Mouse (Mus musculus) CH12.LX (cell line): ENCODE measurements at regions not wholly inside any gene's neighbourhood (a gene's known extent, or its start where the extent isn't known, plus 50 kb on each side); places are given as distances from the start of the nearest gene placed in this dataset.

Experiments used
- DNase-seq: peaks from one replicate; pipeline ENCODE4 v3.0.0-alpha.2; 2013; ENCODE audit errors: extremely low read depth
- H3K27ac ChIP-seq: 2 replicates; pipeline ENCODE4 v1.5.1; 2012; ENCODE audit warnings: low read depth, mild to moderate bottlenecking, control low read depth, moderate library complexity; ENCODE audit not compliant: insufficient read depth
- H3K27me3 ChIP-seq: replicated peaks from 2 replicates; pipeline ENCODE3; 2012; ENCODE audit warnings: inconsistent platforms
- H3K36me3 ChIP-seq, 2 experiments: replicated peaks in 1 of 2; 2 replicates each; pipeline versions ENCODE3 to v1.6.1; 2012; ENCODE audit warnings: inconsistent platforms in 1 of 2, low read length in 1 of 2, mild to moderate bottlenecking in 1 of 2, mixed read lengths in 1 of 2, moderate library complexity in 1 of 2; ENCODE audit not compliant: control insufficient read depth in 1 of 2, insufficient read depth in 1 of 2
- H3K4me1 ChIP-seq, 2 experiments: 2 replicates each; pipeline ENCODE4 v1.6.1; 2012; ENCODE audit warnings: inconsistent platforms in 1 of 2, moderate library complexity in 1 of 2; ENCODE audit not compliant: insufficient read depth in 2 of 2, control insufficient read depth in 1 of 2
- H3K4me2 ChIP-seq: 2 replicates; pipeline ENCODE4 v1.6.1; 2012; ENCODE audit warnings: low read depth, mild to moderate bottlenecking, control low read depth; ENCODE audit not compliant: poor library complexity, insufficient read depth, severe bottlenecking
- H3K4me3 ChIP-seq, 3 experiments: fragments of 150-350 bp in 1 of 3; sonication (generic) in 1 of 3; replicated peaks in 1 of 3; 2 replicates each; pipeline versions ENCODE3 to v1.5.1; 2011 to 2012; ENCODE audit warnings: low read depth in 2 of 3, low read length in 2 of 3, mild to moderate bottlenecking in 2 of 3, moderate library complexity in 2 of 3, control low read depth in 1 of 3, improper control_type of control experiment in 1 of 3, inconsistent platforms in 1 of 3, mixed read lengths in 1 of 3; ENCODE audit not compliant: poor library complexity in 1 of 3
- H3K79me2 ChIP-seq: replicated peaks from 2 replicates; pipeline ENCODE4 v1.6.1; 2012; ENCODE audit warnings: mild to moderate bottlenecking, moderate library complexity; ENCODE audit not compliant: control insufficient read depth, poor library complexity, insufficient read depth, severe bottlenecking; ENCODE audit errors: extremely low read depth
- H3K9ac ChIP-seq: 2 replicates; pipeline ENCODE4 v1.6.1; 2012; ENCODE audit warnings: low read depth, mild to moderate bottlenecking, control low read depth, moderate library complexity; ENCODE audit not compliant: insufficient read depth
- H3K9me3 ChIP-seq: replicated peaks from 2 replicates; pipeline ENCODE3; 2012; ENCODE audit warnings: low read length, inconsistent platforms, mixed read lengths
- BHLHE40 ChIP-seq: IDR thresholded peaks from 2 replicates; pipeline ENCODE4 v1.6.1; 2011; ENCODE audit warnings: mild to moderate bottlenecking, low read depth, low read length, improper control_type of control experiment
- CHD2 ChIP-seq: IDR thresholded peaks from 2 replicates; pipeline ENCODE4 v1.6.1; 2011; ENCODE audit warnings: low read length, improper control_type of control experiment
- ELF1 ChIP-seq: IDR thresholded peaks from 2 replicates; pipeline ENCODE4 v1.6.1; 2014; ENCODE audit warnings: low read depth, mild to moderate bottlenecking, inconsistent platforms, low read length, improper control_type of control experiment
- IRF4 ChIP-seq: IDR thresholded peaks from 2 replicates; pipeline ENCODE4 v1.6.1; 2014; ENCODE audit warnings: low read depth, mild to moderate bottlenecking, inconsistent platforms, low read length, improper control_type of control experiment
- JUND ChIP-seq: conservative IDR thresholded peaks from 2 replicates; pipeline ENCODE4 v1.6.1; 2011; ENCODE audit warnings: low read depth, low read length, improper control_type of control experiment
- MEF2A ChIP-seq: IDR thresholded peaks from 2 replicates; pipeline ENCODE4 v1.6.1; 2014; ENCODE audit warnings: low read depth, mild to moderate bottlenecking, inconsistent platforms, low read length, improper control_type of control experiment, borderline replicate concordance
- MXI1 ChIP-seq: IDR thresholded peaks from 2 replicates; pipeline ENCODE4 v1.6.1; 2011; ENCODE audit warnings: mild to moderate bottlenecking, low read depth, low read length, improper control_type of control experiment
- NELFE ChIP-seq: IDR thresholded peaks from 2 replicates; pipeline ENCODE4 v1.6.1; 2011; ENCODE audit warnings: low read depth, low read length, improper control_type of control experiment
- PAX5 ChIP-seq: IDR thresholded peaks from 2 replicates; pipeline ENCODE4 v1.6.1; 2012; ENCODE audit warnings: low read length, inconsistent platforms, mixed read lengths
- POLR2A ChIP-seq: IDR thresholded peaks from 2 replicates; pipeline ENCODE4 v1.6.1; 2011; ENCODE audit warnings: low read depth, mild to moderate bottlenecking, improper control_type of control experiment, low read length
- RAD21 ChIP-seq: IDR thresholded peaks from 2 replicates; pipeline ENCODE4 v1.6.1; 2011; ENCODE audit warnings: low read depth, mild to moderate bottlenecking, low read length, improper control_type of control experiment, moderate library complexity
- SMC3 ChIP-seq: IDR thresholded peaks from 2 replicates; pipeline ENCODE4 v1.6.1; 2011; ENCODE audit warnings: low read depth, low read length, improper control_type of control experiment
- TBP ChIP-seq: conservative IDR thresholded peaks from 2 replicates; pipeline ENCODE4 v1.6.1; 2011; ENCODE audit warnings: low read depth, low read length, improper control_type of control experiment
- USF1 ChIP-seq: IDR thresholded peaks from 2 replicates; pipeline ENCODE4 v1.6.1; 2014; ENCODE audit warnings: low read depth, mild to moderate bottlenecking, inconsistent platforms, low read length, improper control_type of control experiment
- USF2 ChIP-seq: conservative IDR thresholded peaks from 2 replicates; pipeline ENCODE4 v1.6.1; 2011; ENCODE audit warnings: low read depth, low read length, improper control_type of control experiment
- ZNF384 ChIP-seq: IDR thresholded peaks from 2 replicates; pipeline ENCODE4 v1.6.1; 2012; ENCODE audit warnings: low read depth, low read length, improper control_type of control experiment, inconsistent platforms
- dilution Hi-C: fragments of 300-500 bp; cut with MboI; formaldehyde crosslinking; loops from 2 replicates; pipeline ENCODE4 v1.14.3; 2020; ENCODE audit warnings: low sequenced_read_pairs; ENCODE audit not compliant: extremely low pct_unique_long_range_greater_than_20kb, extremely low pct_ligation_motif_present
- in situ Hi-C: fragments of 300-500 bp; cut with MboI; formaldehyde crosslinking; loops from 3 replicates; pipeline ENCODE4 v1.14.3; 2019; ENCODE audit warnings: low sequenced_read_pairs, low pct_ligation_motif_present, low pct_unique_long_range_greater_than_20kb, mixed read lengths

DNA sequence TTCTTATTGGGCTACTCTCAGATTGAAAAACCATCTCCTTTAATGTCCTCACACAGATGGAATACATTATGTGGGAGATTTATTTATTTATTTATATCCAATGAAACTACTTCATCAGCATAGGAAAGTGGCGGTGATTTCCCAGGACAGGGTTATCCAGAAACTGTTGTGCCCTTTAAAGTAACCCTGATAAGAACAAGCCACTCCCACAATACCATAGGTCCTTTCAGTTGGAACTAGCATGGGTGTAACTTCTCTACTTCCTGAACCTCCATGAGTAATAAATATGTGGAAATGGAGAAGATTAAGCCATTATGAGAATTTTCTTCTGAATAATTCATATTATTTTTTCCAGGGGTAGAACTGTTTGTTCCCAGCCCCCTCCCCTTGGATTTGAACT lies 52.7 kb upstream of the Jag1 start:
- no peak overlapping the region for H3K27ac ChIP-seq
- H3K36me3 ChIP-seq = no peaks in the 10 kb centered on the region
- TF ChIP-seq BHLHE40 (no peak), PAX5 (no peak), ZNF384 (no peak), POLR2A (no peak), JUND (no peak), RAD21 (no peak), USF2 (no peak), MXI1 (no peak), CHD2 (no peak)
- dilution Hi-C loops (no loop called here), in situ Hi-C loops (no loop called here)
- H3K4me1 ChIP-seq = no peaks in the 10 kb centered on the region
- H3K79me2 ChIP-seq = no peaks in the 10 kb centered on the region
- no peak overlapping the region for H3K4me3 ChIP-seq
- no peak overlapping the region for H3K9ac ChIP-seq
- no peaks in the 10 kb centered on the region for H3K27me3 ChIP-seq
- no peaks in the 10 kb centered on the region for H3K9me3 ChIP-seq
- H3K4me2 ChIP-seq = no peak overlapping the region
- DNase-seq = no peak

DNA sequence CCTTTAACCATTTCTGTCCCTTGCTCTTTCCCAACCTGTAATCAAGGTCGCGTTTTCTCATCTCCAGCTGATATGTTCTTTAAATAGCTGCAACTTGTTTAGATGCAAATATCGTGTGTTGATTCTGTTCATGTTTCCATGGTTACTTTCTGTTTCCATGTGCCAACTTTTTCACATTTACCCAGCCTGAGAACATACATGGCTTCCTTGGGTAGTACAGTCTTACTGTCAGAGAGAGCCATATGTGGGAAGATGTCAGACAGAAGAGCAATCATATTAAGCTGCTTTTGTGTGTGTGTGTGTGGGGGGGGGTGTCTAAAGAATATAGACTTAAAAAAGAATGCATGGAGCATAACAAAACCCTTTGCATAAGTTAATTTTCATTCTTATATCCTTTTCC lies 52.2 kb upstream of the Jag1 start:
- no peaks in the 10 kb centered on the region for H3K4me1 ChIP-seq
- in situ Hi-C loops = no loop called here
- no peak for DNase-seq

More for the DNA sequence above, 52.2 kb upstream of the Jag1 start:
- no peaks in the 10 kb centered on the region for H3K9me3 ChIP-seq
- H3K9ac ChIP-seq = no peak overlapping the region
- H3K36me3 ChIP-seq = no peaks in the 10 kb centered on the region
- no peaks in the 10 kb centered on the region for H3K27me3 ChIP-seq
- no peaks in the 10 kb centered on the region for H3K79me2 ChIP-seq
- no peak overlapping the region for H3K27ac ChIP-seq
- dilution Hi-C loops = no loop called here
- TF ChIP-seq MEF2A (no peak), MXI1 (no peak), USF1 (no peak), ELF1 (no peak), NELFE (no peak), TBP (no peak), SMC3 (no peak), IRF4 (no peak)
- no peak overlapping the region for H3K4me2 ChIP-seq
- H3K4me3 ChIP-seq = no peak overlapping the region
